Mouse (Mus musculus) E14TG2a.4 (cell line): ENCODE measurements around the gene Nck1.

Experiments
- H3K27me3 ChIP-seq: 2 replicates; pipeline ENCODE4 v1.6.1; 2014; ENCODE audit warnings: low read length, control low read depth; ENCODE audit not compliant: insufficient read depth
- H3K36me3 ChIP-seq: 2 replicates; pipeline ENCODE4 v1.6.1; 2014; ENCODE audit warnings: low read length, control low read depth; ENCODE audit not compliant: insufficient read depth
- H3K4me1 ChIP-seq: replicated peaks from 2 replicates; pipeline ENCODE4 v1.6.1; 2014; ENCODE audit warnings: low read depth, low read length, control low read depth
- H3K4me3 ChIP-seq: replicated peaks from 2 replicates; pipeline ENCODE4 v1.5.1; 2014; ENCODE audit warnings: mild to moderate bottlenecking, low read length
- H3K9me3 ChIP-seq: 2 replicates; pipeline ENCODE4 v1.6.1; 2014; ENCODE audit warnings: low read length, control low read depth
- CTCF ChIP-seq: conservative IDR thresholded peaks from 2 replicates; pipeline ENCODE4 v1.5.1; 2014; ENCODE audit warnings: low read length
- NANOG ChIP-seq: IDR thresholded peaks from 2 replicates; pipeline ENCODE4 v1.6.1; 2014; ENCODE audit warnings: borderline replicate concordance, low read length, mixed read lengths
- POU5F1 ChIP-seq: IDR thresholded peaks from 2 replicates; pipeline ENCODE4 v1.6.1; 2014; ENCODE audit warnings: low read length, borderline replicate concordance

Nck1 gene

GRCm38 (mm10) chr9:100486431-100486830 lies 59.5 kb downstream of the Nck1 start, which contains the start of gene Il20rb:
Il20rb (minus strand) TSS chr9:100486788.
- no peaks in the 10 kb centered on the region for H3K9me3 ChIP-seq
- no peak within 1 kb of the TSS for H3K4me3 ChIP-seq
- H3K27me3 ChIP-seq: no peaks in the 10 kb centered on the region
- peaks cover 18% of the 10 kb centered on the region for H3K4me1 ChIP-seq
- TF ChIP-seq CTCF: no peak
- TF ChIP-seq NANOG: no peak
- no peak for TF ChIP-seq POU5F1
- peaks cover 8% of the 10 kb centered on the region; the same call in 1 of the 2 replicates for H3K36me3 ChIP-seq

GRCm38 (mm10) chr9:100483318-100483717 lies 62.6 kb downstream of the Nck1 start:
- Histone ChIP-seq H3K36me3 (no peaks in the 10 kb centered on the region; the same call in 1 of the 2 replicates), H3K4me1 (peaks cover 15% of the 10 kb centered on the region), H3K9me3 (no peaks in the 10 kb centered on the region), H3K27me3 (no peaks in the 10 kb centered on the region), H3K4me3 (no peak overlapping the region)
- no peak for TF ChIP-seq POU5F1
- no peak for TF ChIP-seq CTCF
- TF ChIP-seq NANOG: no peak

GRCm38 (mm10) chr9:100481626-100482025 lies 64.3 kb downstream of the Nck1 start:
- peaks cover 5% of the 10 kb centered on the region for H3K4me1 ChIP-seq
- no peak for TF ChIP-seq POU5F1
- TF ChIP-seq NANOG: no peak
- no peak for TF ChIP-seq CTCF
- H3K4me3 ChIP-seq: no peak overlapping the region
- no peaks in the 10 kb centered on the region for H3K36me3 ChIP-seq
- H3K9me3 ChIP-seq: peaks cover 9% of the 10 kb centered on the region
- H3K27me3 ChIP-seq: no peaks in the 10 kb centered on the region

- H3K4me3 ChIP-seq: no peak overlapping the region
- H3K4me1 ChIP-seq: no peaks in the 10 kb centered on the region; the same call in 1 of the 2 replicates
- H3K27me3 ChIP-seq: no peaks in the 10 kb centered on the region
- TF ChIP-seq CTCF (no peak), NANOG (no peak), POU5F1 (no peak)
- H3K9me3 ChIP-seq: peaks cover 10% of the 10 kb centered on the region
- H3K36me3 ChIP-seq: no peaks in the 10 kb centered on the region
Observed at GRCm38 (mm10) chr9:100474056-100474455, 71.9 kb downstream of the Nck1 start.

GRCm38 (mm10) chr9:100473361-100473760 lies 72.6 kb downstream of the Nck1 start:
- H3K4me1 ChIP-seq: peaks cover 4% of the 10 kb centered on the region
- H3K4me3 ChIP-seq: no peak overlapping the region
- no peak for TF ChIP-seq NANOG
- TF ChIP-seq CTCF: no peak
- TF ChIP-seq POU5F1: no peak

GRCm38 (mm10) chr9:100472931-100473330 lies 73.0 kb downstream of the Nck1 start:
- no peak for TF ChIP-seq POU5F1
- no peak for TF ChIP-seq CTCF
- no peak for TF ChIP-seq NANOG
- peaks cover 10% of the 10 kb centered on the region for H3K9me3 ChIP-seq
- H3K4me3 ChIP-seq: no peak overlapping the region
- no peaks in the 10 kb centered on the region for H3K27me3 ChIP-seq
- no peaks in the 10 kb centered on the region for H3K36me3 ChIP-seq
- peaks cover 8% of the 10 kb centered on the region for H3K4me1 ChIP-seq

More at GRCm38 (mm10) chr9:100473361-100473760, 72.6 kb downstream of the Nck1 start:
- Histone ChIP-seq H3K36me3 (no peaks in the 10 kb centered on the region), H3K27me3 (no peaks in the 10 kb centered on the region), H3K9me3 (peaks cover 10% of the 10 kb centered on the region)

GRCm38 (mm10) chr9:100471605-100471953 lies 74.4 kb downstream of the Nck1 start:
- H3K9me3 ChIP-seq: peaks cover under 1% of the 10 kb centered on the region; the same call in 1 of the 2 replicates
- peaks cover 8% of the 10 kb centered on the region for H3K4me1 ChIP-seq
- H3K27me3 ChIP-seq: no peaks in the 10 kb centered on the region
- TF ChIP-seq POU5F1: no peak
- TF ChIP-seq CTCF: no peak
- H3K4me3 ChIP-seq: no peak overlapping the region
- no peaks in the 10 kb centered on the region for H3K36me3 ChIP-seq

- H3K4me1 ChIP-seq: peaks cover 8% of the 10 kb centered on the region
- no peak for TF ChIP-seq NANOG
- TF ChIP-seq POU5F1: no peak
- no peak for TF ChIP-seq CTCF
- no peaks in the 10 kb centered on the region for H3K9me3 ChIP-seq
- no peak overlapping the region for H3K4me3 ChIP-seq
- no peaks in the 10 kb centered on the region for H3K27me3 ChIP-seq
- no peaks in the 10 kb centered on the region for H3K36me3 ChIP-seq
Observed at GRCm38 (mm10) chr9:100470936-100471604, 74.9 kb downstream of the Nck1 start.

GRCm38 (mm10) chr9:100470228-100470627 lies 75.7 kb downstream of the Nck1 start:
- no peaks in the 10 kb centered on the region for H3K27me3 ChIP-seq
- H3K9me3 ChIP-seq: no peaks in the 10 kb centered on the region
- H3K4me3 ChIP-seq: no peak overlapping the region
- H3K4me1 ChIP-seq: peaks cover 8% of the 10 kb centered on the region
- H3K36me3 ChIP-seq: no peaks in the 10 kb centered on the region
- TF ChIP-seq POU5F1 (no peak), CTCF (no peak), NANOG (no peak)
